Mouse (Mus musculus) neural tube, embryonic 11.5 days (tissue): ENCODE measurements around the gene Sphk2. TPM values are rescaled to one million over a fixed set of nuclear protein-coding genes. Genes with fewer than 3 reads are reported as not detected.

ENCODE experiments used
- ATAC-seq: fragments of 200-750 bp; cut with Nextera tagmentation; 2 replicates; pipeline ENCODE4 v1.8.0; 2017; ENCODE audit warnings: moderate number of reproducible peaks, mild to moderate bottlenecking, moderate TSS enrichment, moderate library complexity; ENCODE audit not compliant: insufficient read depth, low FRiP score, low TSS enrichment
- DNase-seq: peaks from one replicate; pipeline ENCODE4 v3.0.0-alpha.2; 2015; ENCODE audit warnings: low spot score
- H3K27ac ChIP-seq: fragments of 300-500 bp; sonication (generic); 2 replicates; pipeline ENCODE4 v1.5.1; 2014; ENCODE audit warnings: low read depth, mild to moderate bottlenecking, low read length
- H3K27me3 ChIP-seq: fragments of 300-500 bp; sonication (generic); 2 replicates; pipeline ENCODE4 v1.6.1; 2014; ENCODE audit warnings: mild to moderate bottlenecking, low read length, mixed read lengths; ENCODE audit not compliant: control insufficient read depth, insufficient read depth
- H3K36me3 ChIP-seq: fragments of 300-500 bp; sonication (generic); 2 replicates; pipeline ENCODE4 v1.6.1; 2014; ENCODE audit warnings: mild to moderate bottlenecking, low read length, moderate library complexity, mixed read lengths; ENCODE audit not compliant: control insufficient read depth, insufficient read depth
- H3K4me1 ChIP-seq: fragments of 300-500 bp; sonication (generic); 2 replicates; pipeline ENCODE4 v1.6.1; 2014; ENCODE audit warnings: low read length, mixed read lengths; ENCODE audit not compliant: control insufficient read depth, insufficient read depth
- H3K4me2 ChIP-seq: fragments of 300-500 bp; sonication (generic); 2 replicates; pipeline ENCODE4 v1.6.1; 2014; ENCODE audit warnings: low read depth, mild to moderate bottlenecking, moderate library complexity
- H3K4me3 ChIP-seq: fragments of 300-500 bp; sonication (generic); 2 replicates; pipeline ENCODE4 v1.5.1; 2014; ENCODE audit warnings: low read depth, low read length
- H3K9ac ChIP-seq: fragments of 300-500 bp; sonication (generic); 2 replicates; pipeline ENCODE4 v1.6.1; 2014; ENCODE audit warnings: mild to moderate bottlenecking, low read length
- H3K9me3 ChIP-seq: fragments of 300-500 bp; sonication (generic); 2 replicates; pipeline ENCODE4 v1.6.1; 2016; ENCODE audit warnings: low read length; ENCODE audit not compliant: control insufficient read depth
- WGBS: fragments of 180-500 bp; shearing (Covaris S2); extraction: QIAGEN DNeasy Blood & Tissue Kit; methylation state at CpG from one replicate; pipeline ENCODE4 v1.1.7; 2014; 5-methylcytosine and 5-hydroxymethylcytosine counted together
- polyA plus RNA-seq: library from polyadenylated mRNA; unstranded; fragments of >200 nt; fragmentation: Nextera tagmentation; extraction: Ambion mirVana; gene quantifications from 2 replicates; pipeline ENCODE4 v1.2.1, GENCODE M21; 2014

The Sphk2 gene
- polyA plus RNA-seq, 1 experiment from 2014 or later: 23.7 TPM

GRCm38 (mm10) chr7:45699523-45700141, 18.2 kb downstream of the Sphk2 start, which contains the start of gene Car11:
Car11 (plus strand) TSS chr7:45699843.
- ATAC-seq: no peak
- H3K9me3 ChIP-seq: no peaks in the 10 kb centered on the region
- H3K9ac ChIP-seq: peak within 1 kb of the TSS; percentile 66
- H3K27ac ChIP-seq: no peak within 1 kb of the TSS
- H3K27me3 ChIP-seq: peaks cover 17% of the 10 kb centered on the region
- H3K4me3 ChIP-seq: peak within 1 kb of the TSS; percentile 39
- H3K4me2 ChIP-seq: peak within 1 kb of the TSS; percentile 79
- no peak for DNase-seq
- 2% methylated on average over 25 of the region's 36 CpGs for WGBS
- peaks cover 17% of the 10 kb centered on the region; the same call in 1 of the 2 replicates for H3K4me1 ChIP-seq
- H3K36me3 ChIP-seq: no peaks in the 10 kb centered on the region

DNA sequence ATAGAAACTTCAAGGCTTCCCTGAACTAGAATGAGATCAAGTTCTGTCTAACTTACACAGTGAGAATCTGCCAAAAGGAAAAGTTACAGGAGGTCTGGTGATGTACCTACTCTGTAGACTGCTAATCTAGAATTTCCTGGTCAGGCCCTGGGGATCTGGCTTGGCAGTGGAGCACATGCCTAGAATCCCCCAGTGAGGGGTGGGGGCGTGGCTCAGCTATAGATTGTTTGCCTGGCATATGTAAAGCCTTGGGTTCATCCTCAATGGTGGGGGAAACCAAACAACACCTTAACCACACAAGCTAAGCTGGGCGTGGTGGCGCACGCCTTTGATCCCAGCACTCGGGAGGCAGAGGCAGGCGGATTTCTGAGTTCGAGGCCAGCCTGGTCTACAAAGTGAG, 19.9 kb downstream of the Sphk2 start:
- 90% methylated on average over 5 of the region's 7 CpGs for WGBS
- Histone ChIP-seq H3K9ac (no peak overlapping the region), H3K9me3 (no peaks in the 10 kb centered on the region), H3K27me3 (peaks cover 17% of the 10 kb centered on the region), H3K4me3 (no peak overlapping the region), H3K4me2 (no peak overlapping the region), H3K4me1 (peaks cover 12% of the 10 kb centered on the region; the same call in 1 of the 2 replicates), H3K36me3 (no peaks in the 10 kb centered on the region), H3K27ac (no peak overlapping the region)
- DNase-seq: no peak
- no peak for ATAC-seq

DNA sequence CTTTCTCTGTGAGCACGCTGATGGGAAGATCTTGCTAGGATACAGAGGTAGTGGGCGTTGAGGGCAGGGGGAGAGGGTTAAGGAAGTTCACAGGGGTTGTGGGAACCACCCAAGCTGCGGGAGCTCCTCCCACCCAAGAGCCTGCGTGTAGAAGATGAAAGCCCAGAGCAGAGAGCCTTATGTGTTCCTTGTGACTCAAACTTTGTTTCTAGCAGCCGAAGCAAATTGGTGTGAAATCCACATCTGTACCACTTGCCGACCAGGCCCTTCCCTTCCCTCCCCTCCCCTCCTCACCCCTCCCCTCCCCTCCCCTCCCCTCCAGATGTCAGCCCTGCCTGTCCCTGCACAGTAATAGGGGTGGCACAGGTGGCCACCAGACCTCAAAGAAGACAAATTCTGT, 22.7 kb downstream of the Sphk2 start:
- ATAC-seq (peak; percentile 67), DNase-seq (no peak)
- Histone ChIP-seq H3K27me3 (peaks cover 12% of the 10 kb centered on the region), H3K9ac (no peak overlapping the region), H3K36me3 (no peaks in the 10 kb centered on the region), H3K9me3 (no peaks in the 10 kb centered on the region), H3K4me3 (no peak overlapping the region), H3K4me1 (peaks cover 9% of the 10 kb centered on the region; the same call in 1 of the 2 replicates), H3K27ac (no peak overlapping the region), H3K4me2 (no peak overlapping the region)
- 10% methylated on average over 6 of the region's 6 CpGs for WGBS

GRCm38 (mm10) chr7:45693921-45694591, 23.7 kb downstream of the Sphk2 start, which contains the start of gene Sec1:
Sec1 (minus strand) TSS chr7:45694402.
- Histone ChIP-seq H3K9ac (no peak within 1 kb of the TSS), H3K27ac (no peak within 1 kb of the TSS), H3K36me3 (no peaks in the 10 kb centered on the region), H3K4me2 (no peak within 1 kb of the TSS), H3K9me3 (no peaks in the 10 kb centered on the region), H3K4me1 (0 out of 2 replicates have a peak, but pooled peaks cover 7% of the 10 kb centered on the region), H3K27me3 (peaks cover 4% of the 10 kb centered on the region; the same call in 1 of the 2 replicates), H3K4me3 (no peak within 1 kb of the TSS)
- DNase-seq (no peak), ATAC-seq (no peak)
- 90% methylated on average over 50 of the region's 50 CpGs for WGBS

GRCm38 (mm10) chr7:45692364-45692763, 25.4 kb downstream of the Sphk2 start:
- DNase-seq (no peak), ATAC-seq (no peak)
- H3K4me1 ChIP-seq: 0 out of 2 replicates have a peak, but pooled peaks cover 7% of the 10 kb centered on the region
- H3K4me3 ChIP-seq: no peak overlapping the region
- H3K27ac ChIP-seq: no peak overlapping the region
- H3K36me3 ChIP-seq: no peaks in the 10 kb centered on the region
- H3K4me2 ChIP-seq: no peak overlapping the region
- no peaks in the 10 kb centered on the region for H3K9me3 ChIP-seq
- no peak overlapping the region for H3K9ac ChIP-seq
- WGBS: 79% methylated on average over 2 of the region's 2 CpGs
- H3K27me3 ChIP-seq: no peaks in the 10 kb centered on the region

- Histone ChIP-seq H3K27me3 (no peaks in the 10 kb centered on the region), H3K4me3 (no peak overlapping the region)
- WGBS: 77% methylated on average over 11 of the region's 11 CpGs
These were observed 28.0 kb downstream of the Sphk2 start for GRCm38 (mm10) chr7:45689800-45690199.

DNA sequence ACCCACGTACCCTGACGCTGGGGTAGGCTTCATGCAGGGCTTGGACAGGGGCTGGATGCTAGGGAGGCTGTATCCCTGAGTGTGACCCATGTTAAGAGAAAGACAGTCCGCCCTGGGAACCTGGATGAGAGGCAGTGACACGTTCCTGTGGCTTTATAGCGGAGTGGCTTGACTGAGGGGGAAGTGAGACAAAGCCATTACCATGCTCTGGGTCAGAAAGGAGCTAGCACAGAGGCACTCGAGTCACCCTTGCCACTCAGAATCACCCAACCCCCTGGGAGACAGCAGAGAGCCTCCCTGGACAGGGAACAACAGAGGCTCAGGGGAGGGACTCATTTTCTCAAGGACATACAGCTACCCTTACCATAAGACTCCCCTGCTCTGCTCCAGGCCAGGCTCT, 28.7 kb downstream of the Sphk2 start:
- DNase-seq: no peak
- Histone ChIP-seq H3K4me1 (peaks cover 16% of the 10 kb centered on the region; the same call in 1 of the 2 replicates), H3K4me3 (no peak overlapping the region), H3K27me3 (no peaks in the 10 kb centered on the region), H3K27ac (no peak overlapping the region), H3K36me3 (no peaks in the 10 kb centered on the region), H3K9me3 (no peaks in the 10 kb centered on the region), H3K9ac (no peak overlapping the region), H3K4me2 (no peak overlapping the region)
- WGBS: 49% methylated on average over 6 of the region's 6 CpGs
- ATAC-seq: no peak

More at GRCm38 (mm10) chr7:45689800-45690199, 28.0 kb downstream of the Sphk2 start:
- DNase-seq (no peak), ATAC-seq (no peak)
- no peaks in the 10 kb centered on the region for H3K9me3 ChIP-seq
- no peaks in the 10 kb centered on the region for H3K36me3 ChIP-seq
- H3K4me2 ChIP-seq: no peak overlapping the region
- H3K9ac ChIP-seq: no peak overlapping the region
- no peak overlapping the region for H3K27ac ChIP-seq
- peaks cover 16% of the 10 kb centered on the region; the same call in 1 of the 2 replicates for H3K4me1 ChIP-seq

GRCm38 (mm10) chr7:45686841-45687240, 31.0 kb downstream of the Sphk2 start:
- Histone ChIP-seq H3K36me3 (no peaks in the 10 kb centered on the region), H3K4me2 (no peak overlapping the region), H3K9ac (no peak overlapping the region), H3K4me3 (no peak overlapping the region), H3K27ac (no peak overlapping the region), H3K4me1 (peaks cover 19% of the 10 kb centered on the region), H3K9me3 (no peaks in the 10 kb centered on the region), H3K27me3 (no peaks in the 10 kb centered on the region)
- WGBS: 75% methylated on average over 3 of the region's 3 CpGs
- DNase-seq (no peak), ATAC-seq (no peak)

GRCm38 (mm10) chr7:45685811-45686210, 32.0 kb downstream of the Sphk2 start:
- H3K27me3 ChIP-seq: no peaks in the 10 kb centered on the region
- H3K36me3 ChIP-seq: no peaks in the 10 kb centered on the region
- 46% methylated on average over 10 of the region's 10 CpGs for WGBS
- peaks cover 19% of the 10 kb centered on the region for H3K4me1 ChIP-seq
- H3K9ac ChIP-seq: no peak overlapping the region
- no peak overlapping the region for H3K4me2 ChIP-seq
- H3K9me3 ChIP-seq: no peaks in the 10 kb centered on the region
- DNase-seq: no peak
- no peak for ATAC-seq
- H3K4me3 ChIP-seq: no peak overlapping the region
- H3K27ac ChIP-seq: no peak overlapping the region
